Mouse (Mus musculus) forebrain, embryonic 14.5 days (tissue): ENCODE data around the gene Efemp1. TPM values are rescaled to one million over a fixed set of nuclear protein-coding genes. Genes with fewer than 3 reads are reported as not detected.

Experiments
- ATAC-seq: fragments of 200-750 bp; cut with Nextera tagmentation; 2 replicates; pipeline ENCODE4 v1.8.0; 2017; ENCODE audit warnings: mild to moderate bottlenecking, moderate library complexity
- DNase-seq: peaks from one replicate; pipeline ENCODE4 v3.0.0-alpha.2; 2015; ENCODE audit warnings: low spot score
- H3K27ac ChIP-seq: fragments of 300-500 bp; sonication (generic); 2 replicates; pipeline ENCODE4 v1.5.1; 2014; ENCODE audit warnings: low read depth, mild to moderate bottlenecking, control low read depth, low read length, moderate library complexity
- H3K27me3 ChIP-seq: fragments of 300-500 bp; sonication (generic); replicated peaks from 2 replicates; pipeline ENCODE4 v1.6.1; 2014; ENCODE audit warnings: low read length, control low read depth, mixed read lengths; ENCODE audit not compliant: control insufficient read depth, insufficient read depth
- H3K36me3 ChIP-seq: fragments of 300-500 bp; sonication (generic); 2 replicates; pipeline ENCODE4 v1.6.1; 2014; ENCODE audit warnings: low read length, control low read depth; ENCODE audit not compliant: control insufficient read depth, insufficient read depth
- H3K4me1 ChIP-seq: fragments of 300-500 bp; sonication (generic); 2 replicates; pipeline ENCODE4 v1.6.1; 2014; ENCODE audit warnings: antibody characterized with exemption, low read length, control low read depth; ENCODE audit not compliant: control insufficient read depth, insufficient read depth
- H3K4me2 ChIP-seq: fragments of 300-500 bp; sonication (generic); 2 replicates; pipeline ENCODE4 v1.6.1; 2014; ENCODE audit warnings: mild to moderate bottlenecking, control low read depth, low read length
- H3K4me3 ChIP-seq: fragments of 300-500 bp; sonication (generic); 2 replicates; pipeline ENCODE4 v1.5.1; 2014; ENCODE audit warnings: low read depth, low read length, control low read depth
- H3K9ac ChIP-seq: fragments of 300-500 bp; sonication (generic); 2 replicates; pipeline ENCODE4 v1.6.1; 2014; ENCODE audit warnings: mild to moderate bottlenecking, low read length, control low read depth, moderate library complexity
- H3K9me3 ChIP-seq: fragments of 300-500 bp; sonication (generic); replicated peaks from 2 replicates; pipeline ENCODE4 v1.6.1; 2016; ENCODE audit warnings: low read length, control low read depth, mixed read lengths; ENCODE audit not compliant: control insufficient read depth
- WGBS: fragments of 180-500 bp; shearing (Covaris S2); extraction: QIAGEN DNeasy Blood & Tissue Kit; methylation state at CpG from one replicate; pipeline ENCODE4 v1.1.7; 2014; 5-methylcytosine and 5-hydroxymethylcytosine counted together
- polyA plus RNA-seq: library from polyadenylated mRNA; unstranded; fragments of >200 nt; fragmentation: Nextera tagmentation; extraction: Ambion mirVana; gene quantifications from 2 replicates; pipeline ENCODE4 v1.2.1, GENCODE M21; 2014

Efemp1 gene
- polyA plus RNA-seq, 1 experiment from 2014 or later: 4.9 TPM

DNA sequence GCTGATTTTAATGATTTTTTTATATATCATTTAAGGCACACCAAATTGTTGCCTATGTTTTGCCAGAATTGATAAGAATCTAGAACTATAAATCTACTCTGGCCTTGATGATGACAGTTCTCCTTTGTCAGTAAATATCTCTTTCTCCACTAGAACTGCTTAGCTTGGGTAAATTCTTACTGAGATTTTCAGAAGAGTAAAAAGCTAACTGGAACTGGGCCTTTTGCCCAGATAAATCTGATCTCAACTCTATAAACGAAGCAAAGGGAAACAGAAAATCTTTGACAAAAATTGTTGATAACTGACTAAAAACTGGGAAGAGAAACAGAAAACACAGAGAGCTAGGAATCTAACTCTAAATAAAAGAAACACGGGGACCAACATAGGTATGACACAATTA, 51.6 kb downstream of the Efemp1 start:
- DNase-seq: no peak
- H3K4me2 ChIP-seq: no peak overlapping the region
- H3K36me3 ChIP-seq: no peaks in the 10 kb centered on the region
- H3K27ac ChIP-seq: no peak overlapping the region
- no peak for ATAC-seq
- H3K9ac ChIP-seq: no peak overlapping the region
- H3K9me3 ChIP-seq: no peaks in the 10 kb centered on the region
- H3K4me3 ChIP-seq: no peak overlapping the region
- WGBS: 84% methylated on average over 2 of the region's 2 CpGs
- H3K4me1 ChIP-seq: no peaks in the 10 kb centered on the region
- H3K27me3 ChIP-seq: no peaks in the 10 kb centered on the region

DNA sequence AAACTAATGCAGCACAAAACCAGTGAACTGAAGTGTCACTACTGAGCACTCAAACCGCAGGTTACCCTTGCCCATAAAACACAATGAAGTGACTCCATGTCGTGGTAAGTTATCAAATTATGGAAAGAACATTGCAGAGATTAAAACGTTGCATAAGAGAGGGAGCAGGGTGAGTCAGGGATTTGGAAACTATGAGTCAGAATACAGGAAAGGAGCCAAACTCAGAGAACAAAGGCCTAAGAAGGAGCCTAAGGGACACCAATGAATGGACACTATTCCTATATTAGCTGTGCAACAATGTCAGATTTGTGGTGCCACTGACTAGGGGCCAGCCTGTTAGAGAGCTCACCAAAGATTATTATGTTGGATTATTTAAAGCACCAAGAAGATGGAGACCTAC, 53.3 kb downstream of the Efemp1 start:
- Histone ChIP-seq H3K4me1 (no peaks in the 10 kb centered on the region), H3K9me3 (no peaks in the 10 kb centered on the region), H3K27ac (no peak overlapping the region), H3K4me3 (no peak overlapping the region), H3K27me3 (no peaks in the 10 kb centered on the region), H3K9ac (no peak overlapping the region), H3K4me2 (no peak overlapping the region), H3K36me3 (no peaks in the 10 kb centered on the region)
- WGBS: 83% methylated on average over 3 of the region's 3 CpGs
- DNase-seq (no peak), ATAC-seq (no peak)

DNA sequence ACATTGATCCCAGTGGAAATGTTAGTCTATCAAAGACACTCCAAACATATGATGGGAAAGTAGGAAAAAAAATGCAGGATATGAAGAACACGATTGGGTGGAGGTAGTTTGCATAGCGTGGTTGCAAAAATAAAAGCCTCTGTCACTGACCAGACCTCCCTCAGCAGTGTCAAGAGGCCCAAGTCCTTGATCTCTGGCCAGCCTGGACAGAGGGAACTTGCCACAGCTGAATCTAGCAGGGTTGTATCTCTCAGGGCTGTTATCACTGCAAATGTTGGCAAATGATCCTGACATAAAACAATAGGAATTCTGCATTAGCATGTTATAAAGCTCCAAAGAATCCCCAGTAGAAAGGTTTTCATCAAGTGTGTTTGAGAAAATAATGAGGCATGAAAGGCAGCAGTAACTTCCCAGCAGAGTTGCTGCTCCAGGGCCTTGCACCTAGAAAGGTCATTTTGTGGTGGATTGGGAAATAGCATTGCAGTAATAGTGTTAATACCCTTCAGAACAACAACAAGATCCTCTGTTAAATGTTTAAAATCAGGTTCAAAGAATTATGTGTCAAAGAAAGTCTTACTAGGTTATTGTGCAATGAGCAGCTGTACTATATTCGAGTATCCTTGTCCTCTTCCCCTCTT, 56.0 kb downstream of the Efemp1 start:
- Histone ChIP-seq H3K9me3 (no peaks in the 10 kb centered on the region), H3K9ac (no peak overlapping the region), H3K4me2 (no peak overlapping the region), H3K4me1 (no peaks in the 10 kb centered on the region), H3K4me3 (no peak overlapping the region), H3K36me3 (no peaks in the 10 kb centered on the region), H3K27me3 (no peaks in the 10 kb centered on the region), H3K27ac (no peak overlapping the region)
- WGBS: 70% methylated on average over 3 of the region's 3 CpGs
- ATAC-seq (no peak), DNase-seq (no peak)

DNA sequence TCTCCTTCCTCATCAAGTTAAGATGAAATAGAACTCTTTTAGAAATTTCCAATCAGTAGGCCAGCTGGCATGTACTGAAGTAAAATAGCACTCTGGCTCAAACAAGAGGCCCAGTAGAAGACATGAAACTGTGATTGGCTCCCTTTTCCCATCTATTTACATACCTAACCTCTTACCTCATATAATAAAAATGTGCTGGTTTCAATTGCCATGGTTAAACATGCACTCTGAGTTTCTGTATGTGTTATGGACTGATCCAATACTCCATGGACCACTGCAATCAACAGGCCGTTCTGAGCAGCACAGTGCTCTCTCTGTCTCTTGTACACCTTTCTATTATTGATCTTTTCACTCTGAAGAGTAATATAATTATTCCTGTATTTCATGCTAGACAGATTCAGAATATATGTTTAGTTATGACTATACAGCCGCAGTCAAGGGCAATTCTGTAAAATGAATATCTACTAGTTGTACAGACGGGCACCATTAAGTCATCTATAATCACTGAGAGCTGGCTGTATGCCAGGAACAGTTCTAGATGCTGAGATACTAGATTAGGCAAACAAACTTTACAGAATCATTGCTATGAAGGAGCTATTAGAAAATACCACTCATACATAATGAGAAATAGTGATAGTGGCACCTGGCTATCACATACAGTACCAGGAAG, 59.6 kb downstream of the Efemp1 start:
- H3K4me2 ChIP-seq: no peak overlapping the region
- H3K4me1 ChIP-seq: no peaks in the 10 kb centered on the region
- no peaks in the 10 kb centered on the region for H3K9me3 ChIP-seq
- DNase-seq: no peak
- no peak overlapping the region for H3K4me3 ChIP-seq
- H3K36me3 ChIP-seq: no peaks in the 10 kb centered on the region
- H3K9ac ChIP-seq: no peak overlapping the region
- ATAC-seq: no peak
- WGBS: 82% methylated on average over 3 of the region's 3 CpGs
- H3K27ac ChIP-seq: no peak overlapping the region
- H3K27me3 ChIP-seq: no peaks in the 10 kb centered on the region

DNA sequence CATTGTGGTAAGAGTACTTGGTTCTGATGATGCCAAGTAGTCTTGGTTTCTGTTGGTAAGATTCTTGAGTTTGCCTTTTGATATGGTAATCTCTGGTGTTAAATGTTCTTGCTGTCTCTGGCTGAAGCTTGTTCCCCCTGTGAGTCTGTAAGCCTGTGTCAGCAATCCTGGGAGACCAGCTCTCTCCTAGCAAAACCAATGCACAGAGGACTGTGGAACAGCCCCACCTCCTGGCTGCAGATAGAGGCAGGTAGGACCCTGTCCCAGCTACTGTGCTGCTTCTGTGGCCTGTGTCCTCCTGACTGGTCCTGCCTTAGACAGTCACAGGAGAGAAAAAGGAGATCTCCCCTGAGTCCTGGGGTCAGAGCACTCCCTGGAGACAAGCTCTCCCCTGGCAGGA, 81.4 kb downstream of the Efemp1 start:
- H3K27ac ChIP-seq: no peak overlapping the region
- no peak for DNase-seq
- no peak for ATAC-seq
- no peak overlapping the region for H3K4me2 ChIP-seq
- H3K36me3 ChIP-seq: no peaks in the 10 kb centered on the region
- H3K9me3 ChIP-seq: no peaks in the 10 kb centered on the region
- H3K27me3 ChIP-seq: no peaks in the 10 kb centered on the region
- no peak overlapping the region for H3K4me3 ChIP-seq
- H3K9ac ChIP-seq: no peak overlapping the region
- no peaks in the 10 kb centered on the region for H3K4me1 ChIP-seq

DNA sequence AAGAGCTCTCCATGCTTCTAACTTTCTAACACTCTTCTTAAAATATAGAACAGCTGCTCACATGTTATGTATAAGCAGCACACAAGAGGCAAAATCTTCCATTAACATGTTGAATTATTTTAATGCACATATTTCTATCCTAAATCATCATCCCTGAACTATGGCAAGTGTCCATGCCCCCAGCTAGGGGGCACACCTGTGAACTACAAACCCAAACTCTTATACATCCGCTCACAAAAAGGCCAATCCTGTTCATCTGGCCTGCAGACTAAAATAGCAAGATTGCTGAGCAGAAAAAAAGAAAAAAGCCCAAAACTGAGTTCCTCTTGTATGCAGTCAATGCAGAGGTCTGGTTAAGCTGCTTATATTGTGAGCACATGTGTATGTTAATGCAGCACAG, 86.6 kb downstream of the Efemp1 start:
- no peak overlapping the region for H3K9ac ChIP-seq
- 84% methylated on average over 1 of the region's 1 CpGs for WGBS

DNA sequence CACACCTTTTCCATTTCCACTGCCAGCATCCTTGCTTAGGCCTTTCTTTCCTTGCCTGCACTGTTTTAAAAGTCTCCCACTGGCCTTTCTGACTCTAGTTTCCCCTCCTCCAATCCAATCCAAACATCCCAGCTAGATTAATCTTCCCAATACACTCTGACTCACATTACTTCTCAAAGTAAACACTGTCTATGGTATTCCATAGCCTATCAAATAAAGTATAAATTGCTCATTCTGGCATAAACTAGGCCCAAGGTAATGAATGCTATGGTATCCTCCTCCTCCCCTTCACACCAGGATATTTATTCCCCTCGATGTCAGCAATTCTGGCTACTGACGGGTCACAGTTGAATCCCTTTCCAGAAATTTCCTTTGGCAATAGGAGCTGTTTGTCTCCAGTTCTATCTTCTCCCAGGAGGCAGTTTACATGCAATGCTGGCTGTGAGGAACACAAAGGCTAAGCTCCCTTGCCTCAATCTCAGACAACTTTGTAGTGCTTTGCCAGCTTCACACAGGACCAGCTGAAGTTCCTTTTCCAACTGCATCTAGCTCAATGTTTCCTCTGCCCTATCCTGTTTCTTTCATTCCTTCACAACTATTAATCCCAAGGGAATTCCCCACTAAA, 98.7 kb downstream of the Efemp1 start:
- H3K36me3 ChIP-seq: no peaks in the 10 kb centered on the region
- 77% methylated on average over 2 of the region's 2 CpGs for WGBS
- no peak for ATAC-seq

More for the DNA sequence above, 86.6 kb downstream of the Efemp1 start:
- Histone ChIP-seq H3K4me3 (no peak overlapping the region), H3K27ac (no peak overlapping the region), H3K27me3 (no peaks in the 10 kb centered on the region), H3K9me3 (no peaks in the 10 kb centered on the region), H3K4me1 (no peaks in the 10 kb centered on the region), H3K4me2 (no peak overlapping the region), H3K36me3 (no peaks in the 10 kb centered on the region)
- DNase-seq (no peak), ATAC-seq (no peak)

DNA sequence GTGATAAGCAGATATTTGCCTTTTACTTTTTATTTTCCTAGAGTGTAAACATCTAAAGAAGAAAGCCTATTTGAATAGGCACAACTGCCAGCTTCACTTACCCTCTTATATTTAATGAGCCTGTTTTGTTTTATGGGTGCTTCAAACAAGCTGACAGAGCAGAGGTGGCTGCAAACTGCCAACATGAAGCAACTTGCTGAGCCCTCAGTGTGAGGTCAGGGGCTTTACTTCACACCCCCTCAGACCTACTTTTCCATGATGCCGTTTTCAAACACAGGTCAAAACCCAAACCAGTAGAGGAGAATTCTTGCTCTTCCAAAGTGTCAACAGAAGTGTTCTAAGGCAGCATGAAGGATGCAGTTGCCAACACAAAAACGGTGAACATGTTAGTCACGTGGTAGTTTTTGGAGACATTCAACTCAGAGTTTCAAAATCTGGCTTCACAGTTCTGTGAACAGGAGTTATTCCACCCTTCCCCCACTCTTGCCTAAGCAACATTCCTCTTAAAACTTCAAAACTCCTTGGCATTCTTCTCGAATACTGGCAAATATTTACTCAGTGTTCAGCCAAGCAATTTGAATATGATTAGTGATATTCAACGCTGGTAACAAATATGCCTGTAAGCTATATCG, 101.8 kb downstream of the Efemp1 start:
- Histone ChIP-seq H3K9me3 (no peaks in the 10 kb centered on the region), H3K9ac (no peak overlapping the region), H3K4me3 (no peak overlapping the region), H3K27ac (no peak overlapping the region), H3K27me3 (no peaks in the 10 kb centered on the region), H3K4me1 (no peaks in the 10 kb centered on the region), H3K4me2 (no peak overlapping the region), H3K36me3 (no peaks in the 10 kb centered on the region)
- DNase-seq: peak; percentile 1
- WGBS: 70% methylated on average over 6 of the region's 6 CpGs
- ATAC-seq: no peak

More for the DNA sequence above, 98.7 kb downstream of the Efemp1 start:
- no peak overlapping the region for H3K4me3 ChIP-seq
- H3K27ac ChIP-seq: no peak overlapping the region
- no peak overlapping the region for H3K9ac ChIP-seq
- DNase-seq: no peak
- no peak overlapping the region for H3K4me2 ChIP-seq
- H3K9me3 ChIP-seq: no peaks in the 10 kb centered on the region
- no peaks in the 10 kb centered on the region for H3K4me1 ChIP-seq
- no peaks in the 10 kb centered on the region for H3K27me3 ChIP-seq

DNA sequence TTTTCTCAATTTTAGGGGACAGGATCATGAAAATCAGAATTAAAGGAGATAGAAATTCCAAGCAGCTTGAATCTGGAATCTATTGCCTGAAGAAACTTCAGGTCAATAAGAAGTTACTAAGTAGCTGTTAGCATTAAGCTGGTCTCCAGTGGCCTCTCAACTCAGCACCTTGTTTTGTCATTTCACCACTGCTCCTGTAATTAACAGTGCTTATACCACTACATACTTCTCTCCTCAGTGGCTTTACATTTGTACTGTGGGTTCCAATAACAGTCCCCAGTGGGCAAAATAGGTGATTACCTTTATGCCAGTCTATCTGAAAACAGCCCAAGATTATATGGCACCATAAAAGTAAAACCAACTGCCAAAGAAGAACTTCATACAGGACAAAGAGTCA, 102.3 kb downstream of the Efemp1 start:
- no peak overlapping the region for H3K4me2 ChIP-seq
- H3K36me3 ChIP-seq: no peaks in the 10 kb centered on the region
- no peaks in the 10 kb centered on the region for H3K27me3 ChIP-seq
- no peak for DNase-seq
- no peak for ATAC-seq
- H3K9me3 ChIP-seq: no peaks in the 10 kb centered on the region
- no peaks in the 10 kb centered on the region for H3K4me1 ChIP-seq
- no peak overlapping the region for H3K4me3 ChIP-seq
- H3K27ac ChIP-seq: no peak overlapping the region
- H3K9ac ChIP-seq: no peak overlapping the region
